Mouse (Mus musculus): Measurements from ENCODE around the gene Olfr543. TPM values are rescaled to one million over a fixed set of nuclear protein-coding genes. Genes with fewer than 3 reads are reported as not detected.

The Olfr543 gene
- total and polyA plus RNA-seq, 3 experiments, result 0.12 to 0.61 TPM; not detected in 1

- Histone ChIP-seq H3K9ac (ENCODE audit: control insufficient read depth, low read depth, low read length, poor library complexity, severe bottlenecking) (no peak overlapping the region), H3K27ac (ENCODE audit: control insufficient read depth, low read depth, low read length) (no peak overlapping the region), H3K27me3 (ENCODE audit: control insufficient read depth in 1 of 2, insufficient read depth in 2 of 2, low read length in 2 of 2) (no peaks in the 10 kb centered on the region), H3K36me3 (ENCODE audit: control insufficient read depth in 1 of 2, insufficient read depth in 2 of 2, low read length in 2 of 2) (no peaks in the 10 kb centered on the region), H3K79me2 (ENCODE audit: control insufficient read depth, insufficient read depth, low read length, poor library complexity) (no peaks in the 10 kb centered on the region), H3K9me3 (replicated peaks; ENCODE audit: insufficient read depth, low read length) (no peaks in the 10 kb centered on the region), H3K4me1 (ENCODE audit: control insufficient read depth in 1 of 2, insufficient read depth in 2 of 2, low read length in 2 of 2) (no peaks in the 10 kb centered on the region), H3K4me3 (ENCODE audit: control insufficient read depth in 1 of 2, insufficient read depth in 1 of 2, low read depth in 2 of 2, low read length in 2 of 2) (no peak overlapping the region)
- TF ChIP-seq RAD21 (IDR thresholded peaks at IDR 0.05; ENCODE audit: low read depth, low read length), result no peak
- peak in 2 of 3 experiments; percentile 15 to 16; a peak in 1 of 6 replicates for TF ChIP-seq CTCF (IDR thresholded peaks at IDR 0.05 in 2 of 3, conservative IDR thresholded peaks at IDR 0.05 in 1 of 3; ENCODE audit: control insufficient read depth in 1 of 3, insufficient read depth in 1 of 3, low read depth in 2 of 3, low read length in 3 of 3, poor library complexity in 1 of 3, severe bottlenecking in 1 of 3)
- no peak for DNase-seq (ENCODE audit: low read depth, low spot score)
Observed at GRCm38 (mm10) chr7:102477377-102477776, 4.1 kb downstream of the Olfr543 start.

GRCm38 (mm10) chr7:102476601-102477000, 4.9 kb downstream of the Olfr543 start:
- no peak overlapping the region for H3K9ac ChIP-seq (ENCODE audit: control insufficient read depth, low read depth, low read length, poor library complexity, severe bottlenecking)
- no peaks in the 10 kb centered on the region for H3K9me3 ChIP-seq (replicated peaks; ENCODE audit: insufficient read depth, low read length)
- TF ChIP-seq MAX (IDR thresholded peaks at IDR 0.05; ENCODE audit: low read length) (no peak), GATA1 (IDR thresholded peaks at IDR 0.05; ENCODE audit: low read depth, low read length) (no peak), POLR2AphosphoS2 (IDR thresholded peaks at IDR 0.05; ENCODE audit: low read length) (no peak), TBP (IDR thresholded peaks at IDR 0.05; ENCODE audit: low read depth, low read length) (no peak), POLR2AphosphoS5 (IDR thresholded peaks at IDR 0.05; ENCODE audit: borderline replicate concordance, low read depth, low read length) (no peak), MYC (IDR thresholded peaks at IDR 0.05; ENCODE audit: low read depth, low read length) (no peak), USF1 (IDR thresholded peaks at IDR 0.05; ENCODE audit: low read depth, low read length) (no peak), MAFK (IDR thresholded peaks at IDR 0.05; ENCODE audit: borderline replicate concordance, low read depth, low read length) (no peak)
- no peak overlapping the region for H3K4me3 ChIP-seq (ENCODE audit: control insufficient read depth in 1 of 2, insufficient read depth in 1 of 2, low read depth in 2 of 2, low read length in 2 of 2)
- no peaks in the 10 kb centered on the region for H3K4me1 ChIP-seq (ENCODE audit: control insufficient read depth in 1 of 2, insufficient read depth in 2 of 2, low read length in 2 of 2)
- no peak overlapping the region for H3K27ac ChIP-seq (ENCODE audit: control insufficient read depth, low read depth, low read length)
- H3K36me3 ChIP-seq (ENCODE audit: control insufficient read depth in 1 of 2, insufficient read depth in 2 of 2, low read length in 2 of 2), result no peaks in the 10 kb centered on the region
- no peak for DNase-seq (ENCODE audit: low read depth, low spot score)
- H3K79me2 ChIP-seq (ENCODE audit: control insufficient read depth, insufficient read depth, low read length, poor library complexity), result no peaks in the 10 kb centered on the region
- H3K27me3 ChIP-seq (ENCODE audit: control insufficient read depth in 1 of 2, insufficient read depth in 2 of 2, low read length in 2 of 2), result no peaks in the 10 kb centered on the region

GRCm38 (mm10) chr7:102472675-102473074, 8.8 kb downstream of the Olfr543 start:
- Histone ChIP-seq H3K36me3 (ENCODE audit: control insufficient read depth in 1 of 2, insufficient read depth in 2 of 2, low read length in 2 of 2) (peaks cover 0 to 11% of the 10 kb centered on the region in 2 experiments; a peak in 2 of 4 replicates), H3K9ac (ENCODE audit: control insufficient read depth, low read depth, low read length, poor library complexity, severe bottlenecking) (no peak overlapping the region), H3K9me3 (replicated peaks; ENCODE audit: insufficient read depth, low read length) (no peaks in the 10 kb centered on the region), H3K79me2 (ENCODE audit: control insufficient read depth, insufficient read depth, low read length, poor library complexity) (no peaks in the 10 kb centered on the region), H3K4me1 (ENCODE audit: control insufficient read depth in 1 of 2, insufficient read depth in 2 of 2, low read length in 2 of 2) (no peaks in the 10 kb centered on the region), H3K27me3 (ENCODE audit: control insufficient read depth in 1 of 2, insufficient read depth in 2 of 2, low read length in 2 of 2) (no peaks in the 10 kb centered on the region), H3K4me3 (ENCODE audit: control insufficient read depth in 1 of 2, insufficient read depth in 1 of 2, low read depth in 2 of 2, low read length in 2 of 2) (no peak overlapping the region), H3K27ac (ENCODE audit: control insufficient read depth, low read depth, low read length) (no peak overlapping the region)
- no peak for TF ChIP-seq KAT2A (conservative IDR thresholded peaks at IDR 0.05; ENCODE audit: low read depth, low read length)
- no peak for TF ChIP-seq MAX (IDR thresholded peaks at IDR 0.05; ENCODE audit: low read length)
- TF ChIP-seq CHD2 (IDR thresholded peaks at IDR 0.05; ENCODE audit: low read length), result no peak
- TF ChIP-seq POLR2A (IDR thresholded peaks at IDR 0.05; ENCODE audit: control insufficient read depth in 1 of 2, insufficient read depth in 1 of 2, low read depth in 1 of 2, low read length in 2 of 2, poor library complexity in 1 of 2), result no peak
- no peak for DNase-seq (ENCODE audit: low read depth, low spot score)

Measured in MEL (cell line).